Mouse (Mus musculus): ENCODE measurements at regions not wholly inside any gene's neighbourhood (a gene's known extent, or its start where the extent isn't known, plus 50 kb on each side); places are given as distances from the start of the nearest gene placed in this dataset.

- TF ChIP-seq POLR2A (IDR thresholded peaks at IDR 0.05; ENCODE audit: low read depth, low read length) (no peak), CTCF (IDR thresholded peaks at IDR 0.05; ENCODE audit: borderline replicate concordance, insufficient read depth, low read length) (no peak)
Observed at GRCm38 (mm10) chr1:163560276-163560943, 156.9 kb upstream of the Gorab start.
